Mouse (Mus musculus) MEL (cell line): ENCODE measurements around the gene Cfap69. TPM values are rescaled to one million over a fixed set of nuclear protein-coding genes. Genes with fewer than 3 reads are reported as not detected.

ENCODE experiments used
- DNase-seq: peaks from one replicate; pipeline ENCODE4 v3.0.0; 2011; ENCODE audit warnings: low read depth, low spot score
- H3K27ac ChIP-seq: 2 replicates; pipeline ENCODE4 v1.5.1; 2012; ENCODE audit warnings: low read depth, mild to moderate bottlenecking, control low read depth, low read length, moderate library complexity; ENCODE audit not compliant: control insufficient read depth
- H3K27me3 ChIP-seq, 2 experiments: fragments of 150-350 bp in 1 of 2; sonication (generic) in 1 of 2; 2 replicates each; pipeline ENCODE4 v1.6.1; 2012; ENCODE audit warnings: low read length in 2 of 2, mild to moderate bottlenecking in 2 of 2, improper control_type of control experiment in 1 of 2, moderate library complexity in 1 of 2; ENCODE audit not compliant: insufficient read depth in 2 of 2, control insufficient read depth in 1 of 2
- H3K36me3 ChIP-seq, 2 experiments: 2 replicates each; pipeline ENCODE4 v1.6.1; 2012 to 2014; ENCODE audit warnings: low read length in 2 of 2, improper control_type of control experiment in 1 of 2, inconsistent platforms in 1 of 2, mild to moderate bottlenecking in 1 of 2; ENCODE audit not compliant: insufficient read depth in 2 of 2, control insufficient read depth in 1 of 2
- H3K4me1 ChIP-seq, 2 experiments: fragments of 150-350 bp in 1 of 2; sonication (generic) in 1 of 2; 2 replicates each; pipeline ENCODE4 v1.6.1; 2012; ENCODE audit warnings: low read length in 2 of 2, improper control_type of control experiment in 1 of 2, mild to moderate bottlenecking in 1 of 2; ENCODE audit not compliant: insufficient read depth in 2 of 2, control insufficient read depth in 1 of 2
- H3K4me3 ChIP-seq, 2 experiments: fragments of 150-350 bp in 1 of 2; sonication (generic) in 1 of 2; 2 replicates each; pipeline ENCODE4 v1.5.1; 2012; ENCODE audit warnings: low read depth in 2 of 2, low read length in 2 of 2, mild to moderate bottlenecking in 2 of 2, moderate library complexity in 2 of 2, control low read depth in 1 of 2, improper control_type of control experiment in 1 of 2; ENCODE audit not compliant: control insufficient read depth in 1 of 2, insufficient read depth in 1 of 2
- H3K79me2 ChIP-seq: 2 replicates; pipeline ENCODE4 v1.6.1; 2012; ENCODE audit warnings: mild to moderate bottlenecking, low read length, moderate library complexity; ENCODE audit not compliant: control insufficient read depth, poor library complexity, insufficient read depth
- H3K9ac ChIP-seq: 2 replicates; pipeline ENCODE4 v1.6.1; 2012; ENCODE audit warnings: low read depth, mild to moderate bottlenecking, control low read depth, low read length, moderate library complexity; ENCODE audit not compliant: control insufficient read depth, poor library complexity, severe bottlenecking
- H3K9me3 ChIP-seq: fragments of 150-350 bp; sonication (generic); replicated peaks from 2 replicates; pipeline ENCODE4 v1.6.1; 2012; ENCODE audit warnings: mild to moderate bottlenecking, low read length, improper control_type of control experiment, moderate library complexity; ENCODE audit not compliant: insufficient read depth
- CHD2 ChIP-seq: IDR thresholded peaks from 2 replicates; pipeline ENCODE4 v1.6.1; 2011; ENCODE audit warnings: low read length, improper control_type of control experiment
- CTCF ChIP-seq, 3 experiments: IDR thresholded peaks in 2 of 3; conservative IDR thresholded peaks in 1 of 3; 2 replicates each; pipeline ENCODE4 v1.5.1; 2011 to 2012; ENCODE audit warnings: low read length in 3 of 3, low read depth in 2 of 3, mild to moderate bottlenecking in 2 of 3, improper control_type of control experiment in 1 of 3, inconsistent platforms in 1 of 3, mixed read lengths in 1 of 3, moderate library complexity in 1 of 3; ENCODE audit not compliant: control insufficient read depth in 1 of 3, insufficient read depth in 1 of 3, poor library complexity in 1 of 3, severe bottlenecking in 1 of 3
- E2F4 ChIP-seq: IDR thresholded peaks from 2 replicates; pipeline ENCODE4 v1.6.1; 2011; ENCODE audit warnings: low read depth, low read length, improper control_type of control experiment, borderline replicate concordance
- ELF1 ChIP-seq: IDR thresholded peaks from 2 replicates; pipeline ENCODE4 v1.6.1; 2014; ENCODE audit warnings: low read depth, mild to moderate bottlenecking, inconsistent platforms, low read length, improper control_type of control experiment, moderate library complexity
- ETS1 ChIP-seq: IDR thresholded peaks from 2 replicates; pipeline ENCODE4 v1.6.1; 2012; ENCODE audit warnings: low read depth, mild to moderate bottlenecking, inconsistent platforms, low read length, improper control_type of control experiment, moderate library complexity
- GABPA ChIP-seq: IDR thresholded peaks from 2 replicates; pipeline ENCODE4 v1.6.1; 2012; ENCODE audit warnings: low read depth, mild to moderate bottlenecking, inconsistent platforms, low read length, improper control_type of control experiment, moderate library complexity
- GATA1 ChIP-seq: IDR thresholded peaks from 2 replicates; pipeline ENCODE4 v1.6.1; 2011; ENCODE audit warnings: low read depth, low read length, improper control_type of control experiment
- HCFC1 ChIP-seq: IDR thresholded peaks from 2 replicates; pipeline ENCODE4 v1.6.1; 2012; ENCODE audit warnings: low read depth, mild to moderate bottlenecking, inconsistent platforms, low read length, improper control_type of control experiment, moderate library complexity
- MAZ ChIP-seq: IDR thresholded peaks from 2 replicates; pipeline ENCODE4 v1.6.1; 2012; ENCODE audit warnings: low read depth, mild to moderate bottlenecking, inconsistent platforms, low read length, improper control_type of control experiment
- MYC ChIP-seq: IDR thresholded peaks from 2 replicates; pipeline ENCODE4 v1.6.1; 2011; ENCODE audit warnings: low read depth, mild to moderate bottlenecking, low read length, improper control_type of control experiment, moderate library complexity
- NELFE ChIP-seq: IDR thresholded peaks from 2 replicates; pipeline ENCODE4 v1.6.1; 2011; ENCODE audit warnings: low read depth, low read length, improper control_type of control experiment
- NRF1 ChIP-seq: IDR thresholded peaks from 2 replicates; pipeline ENCODE4 v1.6.1; 2014; ENCODE audit warnings: low read depth, mild to moderate bottlenecking, inconsistent platforms, low read length, improper control_type of control experiment, moderate library complexity; ENCODE audit not compliant: poor library complexity, insufficient read depth, severe bottlenecking
- POLR2A ChIP-seq, 2 experiments: IDR thresholded peaks; 2 replicates each; pipeline ENCODE4 v1.6.1; 2011 to 2012; ENCODE audit warnings: low read length in 2 of 2, mild to moderate bottlenecking in 2 of 2, control low read depth in 1 of 2, improper control_type of control experiment in 1 of 2, low read depth in 1 of 2, moderate library complexity in 1 of 2; ENCODE audit not compliant: control insufficient read depth in 1 of 2, insufficient read depth in 1 of 2, poor library complexity in 1 of 2
- RCOR1 ChIP-seq: IDR thresholded peaks from 2 replicates; pipeline ENCODE4 v1.6.1; 2012; ENCODE audit warnings: low read depth, mild to moderate bottlenecking, inconsistent platforms, low read length, improper control_type of control experiment
- TAL1 ChIP-seq: IDR thresholded peaks from 2 replicates; pipeline ENCODE4 v1.6.1; 2012; ENCODE audit warnings: mild to moderate bottlenecking, inconsistent platforms, low read length, moderate library complexity, mixed read lengths
- UBTF ChIP-seq: IDR thresholded peaks from 2 replicates; pipeline ENCODE4 v1.6.1; 2012; ENCODE audit warnings: low read depth, mild to moderate bottlenecking, inconsistent platforms, low read length, improper control_type of control experiment, moderate library complexity, borderline replicate concordance; ENCODE audit not compliant: insufficient read depth
- USF2 ChIP-seq, 2 experiments: IDR thresholded peaks; 2 replicates each; pipeline ENCODE4 v1.6.1; 2011 to 2012; ENCODE audit warnings: improper control_type of control experiment in 2 of 2, low read length in 2 of 2, borderline replicate concordance in 1 of 2, inconsistent platforms in 1 of 2, low read depth in 1 of 2, mild to moderate bottlenecking in 1 of 2; ENCODE audit not compliant: insufficient read depth in 1 of 2
- ZC3H11A ChIP-seq: IDR thresholded peaks from 2 replicates; pipeline ENCODE4 v1.6.1; 2012; ENCODE audit warnings: low read depth, mild to moderate bottlenecking, inconsistent platforms, low read length, improper control_type of control experiment
- ZKSCAN1 ChIP-seq: IDR thresholded peaks from 2 replicates; pipeline ENCODE4 v1.6.1; 2012; ENCODE audit warnings: low read depth, mild to moderate bottlenecking, inconsistent platforms, low read length, improper control_type of control experiment, moderate library complexity
- ZMIZ1 ChIP-seq: IDR thresholded peaks from 2 replicates; pipeline ENCODE4 v1.6.1; 2012; ENCODE audit warnings: low read depth, mild to moderate bottlenecking, inconsistent platforms, low read length, improper control_type of control experiment, moderate library complexity
- polyA plus RNA-seq, 2 experiments: library from polyadenylated mRNA; stranded (reverse) in 1 of 2; unstranded in 1 of 2; fragments of >175 nt in 1 of 2; fragments of >200 nt in 1 of 2; gene quantifications; 2 replicates each; pipeline versions ENCODE4 v1.2.1 to v1.2.4; 2012; ENCODE audit warnings: low replicate concordance in 2 of 2, low read depth in 1 of 2; ENCODE audit not compliant: insufficient read length in 2 of 2, insufficient read depth in 1 of 2, missing spikeins in 1 of 2
- total RNA-seq: library from RNA; depleted of rRNA; stranded (reverse); fragments of 300-350 nt; gene quantifications from 2 replicates; pipeline ENCODE4 v1.2.3, GENCODE M21; 2012; rRNA removed

Cfap69 gene
- total RNA-seq, result not detected in 2 replicates
- polyA plus RNA-seq, result not detected

- no peak for DNase-seq
- Histone ChIP-seq H3K27ac (no peak within 1 kb of the TSS), H3K79me2 (no peaks in the 10 kb centered on the region), H3K9ac (no peak within 1 kb of the TSS), H3K9me3 (no peaks in the 10 kb centered on the region), H3K27me3 (no peaks in the 10 kb centered on the region), H3K4me1 (no peaks in the 10 kb centered on the region), H3K4me3 (no peak within 1 kb of the TSS), H3K36me3 (no peaks in the 10 kb centered on the region)
- TF ChIP-seq E2F4, result no peak
- no peak for TF ChIP-seq UBTF
- no peak for TF ChIP-seq ETS1
- no peak for TF ChIP-seq GATA1
- TF ChIP-seq MYC, result no peak
- no peak for TF ChIP-seq ZC3H11A
- TF ChIP-seq NRF1, result no peak
- no peak for TF ChIP-seq ELF1
- no peak for TF ChIP-seq ZMIZ1
- no peak for TF ChIP-seq ZKSCAN1
- no peak for TF ChIP-seq MAZ
- TF ChIP-seq NELFE, result no peak
- no peak for TF ChIP-seq RCOR1
- TF ChIP-seq GABPA, result no peak
- TF ChIP-seq POLR2A (IDR thresholded peaks at IDR 0.05; ENCODE audit: control insufficient read depth in 1 of 2, insufficient read depth in 1 of 2, low read depth in 1 of 2, low read length in 2 of 2, poor library complexity in 1 of 2), result no peak
- TF ChIP-seq USF2 (IDR thresholded peaks at IDR 0.05; ENCODE audit: borderline replicate concordance in 1 of 2, insufficient read depth in 1 of 2, low read depth in 1 of 2, low read length in 2 of 2), result no peak
- TF ChIP-seq TAL1, result no peak
- TF ChIP-seq CTCF (IDR thresholded peaks at IDR 0.05 in 2 of 3, conservative IDR thresholded peaks at IDR 0.05 in 1 of 3; ENCODE audit: control insufficient read depth in 1 of 3, insufficient read depth in 1 of 3, low read depth in 2 of 3, low read length in 3 of 3, poor library complexity in 1 of 3, severe bottlenecking in 1 of 3), result no peak
- no peak for TF ChIP-seq HCFC1
Measured at GRCm38 (mm10) chr5:5663655-5664370, at the start of gene Cfap69. TSS of gene Cfap69 (minus strand) at chr5:5664239.

GRCm38 (mm10) chr5:5711032-5711431 lies 47.0 kb upstream of the Cfap69 start:
- Histone ChIP-seq H3K4me1 (no peaks in the 10 kb centered on the region; a peak in 1 of 4 replicates), H3K9me3 (no peaks in the 10 kb centered on the region), H3K4me3 (no peak overlapping the region), H3K79me2 (no peaks in the 10 kb centered on the region), H3K9ac (no peak overlapping the region), H3K27me3 (no peaks in the 10 kb centered on the region), H3K36me3 (peaks cover 0 to 7% of the 10 kb centered on the region in 2 experiments; a peak in 2 of 4 replicates), H3K27ac (no peak overlapping the region)
- DNase-seq, result no peak
- TF ChIP-seq CHD2, result no peak
